Mouse (Mus musculus) kidney, postnatal 14 days (tissue): ENCODE data around the gene Cypt12.

Source experiments
- DNase-seq: peaks from one replicate; pipeline ENCODE4 v3.0.0; 2022; ENCODE audit warnings: mixed read lengths

Cypt12 gene

GRCm38 (mm10) chr3:17948299-17948698 is at the start of gene Cypt12:
Gene Cypt12 (plus strand): TSS chr3:17948410.
- no peak for DNase-seq

GRCm38 (mm10) chr3:17913796-17914195 is 34.4 kb upstream of the Cypt12 start:
- DNase-seq, result no peak

GRCm38 (mm10) chr3:17940206-17940605 is 8.0 kb upstream of the Cypt12 start:
- DNase-seq, result no peak
